Mouse (Mus musculus): Measurements from ENCODE around the gene Ppp1r12a.

Ppp1r12a gene

DNA sequence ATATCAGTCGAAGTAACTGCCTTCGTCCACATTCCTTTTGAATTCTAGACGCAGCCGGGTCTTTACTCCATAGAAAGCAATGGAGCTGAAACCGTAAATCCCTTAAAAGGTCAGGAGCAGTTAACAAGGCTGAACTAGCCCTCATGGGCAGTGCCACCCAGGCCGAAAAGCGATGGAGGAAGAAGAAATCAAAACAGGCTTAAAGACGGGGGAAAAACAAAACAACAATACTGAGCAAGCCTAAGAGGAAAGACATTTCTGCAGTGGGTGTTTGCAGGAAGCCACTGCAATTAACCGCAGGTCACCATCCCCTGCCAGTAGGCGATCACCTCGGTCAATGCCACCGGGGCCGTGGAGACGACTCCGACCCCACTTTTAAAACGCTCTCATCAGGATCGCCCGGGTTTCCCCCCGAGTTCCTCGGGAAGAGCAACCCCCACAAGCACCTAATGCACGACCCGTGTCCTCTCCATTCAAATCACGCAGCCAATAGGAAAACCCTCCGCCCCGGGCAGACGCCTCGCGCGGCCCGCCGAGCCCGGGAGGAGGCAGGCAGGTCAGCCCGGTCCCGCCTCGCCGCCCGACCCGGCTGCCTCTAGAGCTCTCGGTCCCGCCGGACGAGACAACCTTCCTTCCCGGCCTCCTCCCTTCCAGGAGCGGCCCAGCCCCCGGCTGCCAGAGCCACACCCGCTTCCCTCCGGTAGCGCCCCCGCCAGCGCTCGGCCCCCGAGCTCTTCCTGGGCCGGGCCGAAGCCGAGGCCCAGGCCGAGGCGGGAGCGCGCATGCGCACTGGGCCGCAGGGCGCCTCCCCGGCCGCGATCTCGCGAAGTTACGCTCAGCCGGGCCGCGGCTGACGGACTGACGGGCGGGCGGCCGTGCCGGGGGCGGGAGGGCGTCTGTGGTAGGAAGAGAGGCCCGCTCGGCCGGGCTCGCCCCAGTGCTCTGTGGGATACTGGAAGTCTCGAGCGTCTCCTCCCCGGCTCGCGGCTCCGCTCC lies at the start of gene Ppp1r12a:
Ppp1r12a (plus strand) TSS at position 933 of the 996 bp plus-strand sequence.
- DNase-seq (ENCODE audit: low spot score) = peak; percentile 96

- no peak for DNase-seq (ENCODE audit: low spot score)
Measured at GRCm38 (mm10) chr10:108113361-108114237, 48.4 kb upstream of the Ppp1r12a start.

DNA sequence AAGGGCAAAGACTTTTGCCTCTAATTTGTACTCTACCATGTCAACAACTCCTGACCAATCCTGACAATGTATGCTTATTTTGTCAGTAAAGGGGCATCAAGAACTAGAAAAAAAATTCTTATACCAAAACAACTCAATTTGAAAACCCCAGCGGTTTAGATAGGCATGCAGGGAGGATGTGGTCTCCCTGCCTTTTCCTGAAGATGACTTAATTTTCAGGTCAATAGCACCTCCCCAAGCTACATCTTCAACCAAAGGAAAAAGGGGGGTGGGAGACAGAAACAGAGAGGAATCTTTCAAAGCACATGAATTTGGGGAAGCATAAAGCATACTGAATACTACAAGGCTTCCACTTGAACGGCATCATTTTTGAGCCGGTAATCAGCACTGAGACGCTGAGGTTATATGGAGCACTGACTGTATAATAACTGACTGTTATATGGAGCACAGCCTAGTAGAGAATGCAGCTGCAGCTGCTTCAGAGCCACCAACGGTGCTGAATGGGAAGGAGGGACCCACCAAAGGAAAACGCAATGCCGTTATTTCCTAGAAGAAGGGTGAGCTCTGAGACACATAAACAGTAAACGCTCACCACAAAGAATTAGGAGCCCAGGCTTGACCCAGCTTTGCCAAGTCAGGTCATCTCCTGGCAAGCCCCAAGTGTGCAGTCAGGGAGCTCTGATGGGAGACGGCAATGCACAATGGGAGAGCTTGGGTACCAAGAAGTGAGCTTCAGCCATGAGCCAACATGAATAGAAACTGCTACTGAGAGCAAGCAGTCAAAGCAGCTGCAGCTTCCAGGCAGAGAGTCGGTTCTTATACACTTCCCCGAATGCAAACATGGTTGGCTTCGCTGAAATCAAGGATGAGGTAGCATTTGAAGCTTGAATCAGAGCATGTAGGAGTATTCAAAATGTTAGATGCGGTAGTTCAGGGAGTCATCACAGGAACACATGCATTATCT lies 43.5 kb upstream of the Ppp1r12a start:
- DNase-seq (ENCODE audit: low spot score) = no peak

DNA sequence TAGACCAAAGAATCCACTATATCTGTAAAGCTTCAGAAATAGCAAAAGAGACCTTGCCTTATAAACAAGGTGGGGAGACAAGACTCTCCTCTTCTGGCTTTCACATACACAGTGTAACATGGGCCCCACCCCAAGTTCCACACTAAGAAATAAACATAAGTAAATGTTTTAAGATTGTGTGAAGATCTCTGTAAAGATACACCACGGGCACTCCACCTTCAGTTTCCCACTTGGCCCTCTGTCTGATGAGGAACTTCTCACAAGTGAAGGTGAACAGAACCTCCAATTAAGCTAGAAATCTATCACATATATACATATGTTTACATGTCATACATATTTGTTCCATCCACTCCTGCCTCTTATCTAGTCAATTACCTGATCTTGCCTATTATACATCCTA lies 42.6 kb upstream of the Ppp1r12a start:
- DNase-seq (ENCODE audit: low spot score) = no peak

DNA sequence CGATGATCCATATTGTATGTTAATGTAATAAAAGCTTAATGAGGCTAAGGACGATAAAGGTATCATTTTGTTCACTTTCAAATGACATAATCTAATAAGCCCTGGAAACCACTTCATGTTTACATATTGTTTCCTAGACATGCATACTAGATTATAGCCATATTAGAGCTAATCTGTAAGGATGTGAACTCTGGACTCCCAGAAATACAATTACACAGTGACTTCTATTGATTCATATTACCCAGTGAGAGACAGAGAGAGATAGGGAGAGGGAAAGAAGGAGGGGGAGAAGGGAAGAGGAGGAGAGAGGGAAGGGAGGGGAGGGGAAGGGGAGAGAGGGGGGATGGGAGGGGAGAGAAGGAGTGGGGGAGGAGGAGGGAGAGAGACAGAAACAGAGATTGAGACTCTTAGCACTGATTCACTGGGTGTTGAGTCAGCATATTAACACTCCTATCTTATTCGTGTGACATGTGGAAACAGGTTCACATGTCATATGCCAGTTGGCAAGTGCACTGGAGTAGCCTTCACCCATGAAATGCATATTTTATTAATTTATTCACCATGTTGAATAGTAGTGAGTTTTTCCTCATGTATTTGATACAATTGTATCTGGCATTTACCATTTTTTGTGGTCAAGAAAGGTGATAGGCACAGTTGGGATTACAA lies 36.9 kb upstream of the Ppp1r12a start:
- no peak for DNase-seq (ENCODE audit: low spot score)

DNA sequence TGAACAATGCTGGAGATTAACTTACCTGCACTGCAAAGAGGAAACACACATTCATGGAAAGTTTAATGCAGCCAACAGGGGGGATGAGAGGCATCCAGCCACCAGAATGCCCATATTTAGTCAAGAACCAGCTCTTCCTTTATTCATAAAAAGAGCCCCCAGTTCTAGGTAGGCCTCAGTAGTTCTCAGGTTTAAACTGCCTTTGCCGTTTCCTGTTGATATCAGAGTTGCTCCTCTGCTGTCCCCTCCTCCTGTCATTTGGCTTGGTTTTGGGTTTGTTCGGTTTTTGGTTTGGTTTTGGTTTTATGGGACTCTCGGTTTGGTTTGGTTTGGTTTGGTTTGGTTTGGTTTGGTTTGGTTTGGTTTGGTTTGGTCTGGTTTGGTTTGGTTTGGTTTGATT lies 32.8 kb upstream of the Ppp1r12a start:
- no peak for DNase-seq (ENCODE audit: low spot score)

- DNase-seq (ENCODE audit: low spot score) = no peak
Measured at GRCm38 (mm10) chr10:108131858-108132257, 30.1 kb upstream of the Ppp1r12a start.

DNA sequence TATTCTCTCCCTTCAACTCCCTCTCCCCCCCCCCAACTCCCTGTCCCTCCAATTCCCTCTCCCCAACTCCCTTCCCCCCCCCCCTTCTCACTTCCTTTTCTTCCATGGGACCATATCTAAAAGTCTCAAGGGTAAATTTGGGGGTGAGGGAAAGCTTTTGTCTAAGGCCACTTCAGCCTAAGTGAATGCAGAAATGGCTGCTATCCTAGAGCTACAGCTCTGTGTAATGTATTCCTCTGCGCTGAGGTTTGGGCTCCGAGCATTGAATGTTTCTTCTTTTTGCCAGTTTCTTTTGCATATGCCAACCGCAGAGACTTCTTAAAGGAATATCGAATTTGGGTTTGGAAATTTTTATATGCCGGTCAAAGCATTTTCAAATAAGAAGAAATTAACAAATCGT lies 28.7 kb upstream of the Ppp1r12a start:
- DNase-seq (ENCODE audit: low spot score) = no peak

DNA sequence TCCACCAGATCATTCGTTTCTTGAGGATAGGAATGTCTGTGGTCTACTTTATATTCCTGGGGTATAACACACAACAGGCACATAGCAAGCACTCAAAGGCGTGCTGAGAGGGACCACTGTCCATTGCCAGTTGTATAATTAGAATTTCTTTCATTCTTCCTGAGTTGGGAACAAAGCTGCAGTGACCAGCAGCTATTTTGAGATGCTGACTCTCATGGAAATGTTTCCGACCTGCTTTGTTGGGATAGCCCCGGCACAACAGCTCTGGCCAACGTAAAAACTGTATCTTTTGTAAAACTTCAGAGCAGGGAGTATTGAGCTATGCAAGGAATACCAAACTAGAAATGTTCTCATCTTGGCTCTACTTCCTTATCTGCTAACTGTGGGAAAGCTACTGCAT lies 28.2 kb upstream of the Ppp1r12a start:
- DNase-seq (ENCODE audit: low spot score) = no peak

DNA sequence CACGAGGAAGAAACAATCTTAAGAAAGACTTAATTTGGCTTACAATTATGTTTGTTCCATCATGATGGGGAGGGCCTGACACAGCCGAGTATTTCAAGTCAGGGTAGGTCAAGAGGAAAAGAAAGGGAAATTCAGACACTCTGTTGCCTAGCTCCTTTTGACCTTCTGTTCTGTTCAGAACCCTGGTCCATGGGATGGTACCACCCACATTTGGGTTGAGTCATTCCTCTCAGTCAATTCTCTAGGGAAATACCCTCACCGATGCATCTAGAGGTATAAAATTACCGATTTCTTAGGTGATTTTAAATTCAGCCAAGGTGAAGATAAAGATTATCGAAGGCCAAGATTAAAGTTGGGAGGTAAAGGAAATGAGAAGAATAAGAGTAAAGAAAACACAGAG lies 23.6 kb upstream of the Ppp1r12a start:
- DNase-seq (ENCODE audit: low spot score) = no peak

- no peak for DNase-seq (ENCODE audit: low spot score)
Measured at GRCm38 (mm10) chr10:108139788-108140187, 22.2 kb upstream of the Ppp1r12a start.

- no peak for DNase-seq (ENCODE audit: low spot score)
Measured at GRCm38 (mm10) chr10:108140742-108141141, 21.3 kb upstream of the Ppp1r12a start.

- DNase-seq (ENCODE audit: low spot score) = no peak
Measured at GRCm38 (mm10) chr10:108143991-108144525, 17.9 kb upstream of the Ppp1r12a start.

DNA sequence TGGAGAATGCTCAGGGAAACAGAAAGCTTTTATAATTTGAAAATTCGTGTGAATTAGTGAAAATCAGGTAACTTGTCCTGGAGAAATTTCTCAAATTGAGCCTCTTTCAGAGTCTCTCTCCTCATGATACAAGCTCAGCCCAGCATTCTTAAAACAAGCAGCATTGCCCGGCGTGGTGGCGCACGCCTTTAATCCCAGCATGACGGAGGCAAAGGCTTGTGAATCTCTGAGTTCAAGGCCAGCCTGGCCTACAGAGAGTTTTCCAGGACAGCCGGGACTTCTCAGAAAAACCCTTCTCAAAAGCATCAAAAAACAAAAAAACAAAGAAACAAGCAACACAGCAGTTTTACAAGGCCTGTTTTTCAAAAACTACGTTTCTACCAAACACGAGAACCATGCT lies 16.3 kb upstream of the Ppp1r12a start:
- DNase-seq (ENCODE audit: low spot score) = no peak

DNA sequence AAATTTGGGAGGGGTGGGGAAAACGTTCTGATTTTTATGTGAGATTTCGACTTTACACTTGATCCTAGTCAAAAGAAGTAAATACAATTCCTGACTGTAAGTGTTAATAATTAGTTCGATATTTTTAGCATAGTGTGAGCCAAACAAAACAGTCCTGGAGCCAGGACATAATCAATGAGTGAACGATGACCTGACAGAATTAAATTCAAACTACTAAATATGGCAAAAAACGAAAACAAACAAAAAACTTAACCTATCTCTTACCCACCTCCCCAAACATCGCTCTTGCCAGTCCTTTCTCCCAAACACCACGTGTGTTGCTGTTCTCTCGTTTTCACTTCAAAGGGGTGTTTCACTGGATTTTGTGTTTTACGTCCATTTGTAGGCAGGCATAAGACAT lies 15.0 kb upstream of the Ppp1r12a start:
- DNase-seq (ENCODE audit: low spot score) = no peak

- DNase-seq (ENCODE audit: low spot score) = no peak
Measured at GRCm38 (mm10) chr10:108153301-108153700, 8.7 kb upstream of the Ppp1r12a start.

GRCm38 (mm10) chr10:108155042-108155686 lies 6.8 kb upstream of the Ppp1r12a start:
- peak; percentile 34 for DNase-seq (ENCODE audit: low spot score)

- DNase-seq (ENCODE audit: low spot score) = no peak
Measured at GRCm38 (mm10) chr10:108155687-108156067, 6.3 kb upstream of the Ppp1r12a start.

- DNase-seq (ENCODE audit: low spot score) = no peak
Measured at GRCm38 (mm10) chr10:108156128-108156527, 5.9 kb upstream of the Ppp1r12a start.

DNA sequence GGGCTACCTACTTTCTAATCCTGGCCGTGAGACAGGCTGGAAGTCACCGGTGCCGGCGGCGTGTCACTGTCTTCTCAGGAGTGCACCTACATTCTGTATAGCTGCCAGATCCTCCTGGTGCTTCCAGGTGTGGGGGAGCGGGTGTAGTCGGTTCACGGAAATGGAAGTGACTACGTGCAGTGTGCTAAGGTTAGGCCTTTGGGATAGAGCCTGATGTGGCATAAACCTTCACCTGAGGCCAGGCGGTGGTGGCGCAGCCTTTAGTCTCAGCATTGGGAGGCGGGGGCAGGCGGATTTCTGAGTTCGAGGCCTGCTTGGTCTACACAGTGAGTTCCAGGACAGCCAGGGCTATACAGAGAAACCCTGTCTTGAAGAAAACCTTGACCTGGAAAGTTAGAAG lies 3.0 kb upstream of the Ppp1r12a start:
- no peak for DNase-seq (ENCODE audit: low spot score)
